Mouse (Mus musculus) adrenal gland, adult 10 weeks (tissue): ENCODE measurements around the gene Nme4. TPM values are rescaled to one million over a fixed set of nuclear protein-coding genes. Genes with fewer than 3 reads are reported as not detected.

Source experiments
- polyA plus RNA-seq: library from polyadenylated mRNA; stranded (reverse); fragments of 350-450 nt; fragmentation: Illumina TruSeq; extraction: RNeasy Lipid Tissue Mini Kit (QIAGEN cat#74804); gene quantifications from one replicate; pipeline ENCODE4 v1.2.3, GENCODE M21; 2014; ENCODE audit warnings: low read depth, low replicate concordance

Gene Nme4
- polyA plus RNA-seq, result not detected

GRCm38 (mm10) chr17:26095121-26095740, at the start of gene Nme4:
Gene Nme4, minus strand, starts transcription at chr17:26095602.

GRCm38 (mm10) chr17:26138239-26138836, 42.9 kb upstream of the Nme4 start, which contains the start of gene Axin1:
Gene Axin1, plus strand, starts transcription at chr17:26138688.

GRCm38 (mm10) chr17:26123267-26123684, 27.9 kb upstream of the Nme4 start, which contains the start of gene Mrpl28:
Gene Mrpl28, plus strand, starts transcription at chr17:26123500.

GRCm38 (mm10) chr17:26113181-26113948, 18.0 kb upstream of the Nme4 start, which contains the start of gene Tmem8:
Gene Tmem8, plus strand, starts transcription at chr17:26113299.

GRCm38 (mm10) chr17:26089905-26090632, 5.3 kb downstream of the Nme4 start, which contains the start of gene Decr2:
Gene Decr2, minus strand, starts transcription at chr17:26090337.

GRCm38 (mm10) chr17:26068831-26069739, 26.3 kb downstream of the Nme4 start, which contains the start of gene Rab11fip3:
Gene Rab11fip3, minus strand, starts transcription at chr17:26069555.

Other genes starting within 250 kb of the Nme4 start
- 2.5 TPM for gene Wdr90, start 234.1 kb downstream of the Nme4 start, polyA plus RNA-seq
- gene Mcrip2, start 226.8 kb downstream of the Nme4 start, polyA plus RNA-seq, result 5.5 TPM
- 24.4 TPM for gene Mettl26, start 220.5 kb downstream of the Nme4 start, polyA plus RNA-seq
- not detected for gene Wfikkn1, start 214.7 kb downstream of the Nme4 start, polyA plus RNA-seq
- gene Rab40c, start 175.9 kb downstream of the Nme4 start, polyA plus RNA-seq, result 2.7 TPM
- gene Pigq, start 150.7 kb downstream of the Nme4 start, polyA plus RNA-seq, result 41.2 TPM
- not detected for gene Nhlrc4, start 150.6 kb downstream of the Nme4 start, polyA plus RNA-seq
- gene A930017K11Rik, start 143.0 kb downstream of the Nme4 start, polyA plus RNA-seq, result not detected
- 0.41 TPM for gene Capn15, start 109.8 kb downstream of the Nme4 start, polyA plus RNA-seq
- gene Rab11fip3, start 26.0 kb downstream of the Nme4 start, polyA plus RNA-seq, result 2.3 TPM
- 24.1 TPM for gene Decr2, start 5.3 kb downstream of the Nme4 start, polyA plus RNA-seq
- 0.99 TPM for gene Tmem8, start 17.7 kb upstream of the Nme4 start, polyA plus RNA-seq
- 5.4 TPM for gene Mrpl28, start 27.9 kb upstream of the Nme4 start, polyA plus RNA-seq
- gene Axin1, start 43.1 kb upstream of the Nme4 start, polyA plus RNA-seq, result 26.3 TPM
- gene Pdia2, start 103.5 kb upstream of the Nme4 start, polyA plus RNA-seq, result not detected
- gene Rgs11, start 107.3 kb upstream of the Nme4 start, polyA plus RNA-seq, result 1.7 TPM
- gene Arhgdig, start 112.2 kb upstream of the Nme4 start, polyA plus RNA-seq, result 0.64 TPM
- 45.0 TPM for gene Fam234a, start 148.6 kb upstream of the Nme4 start, polyA plus RNA-seq
- 81.5 TPM for gene Luc7l, start 157.3 kb upstream of the Nme4 start, polyA plus RNA-seq